In genomic region chr1:39900181-39901005, GRCm38 (mm10) we compare ENCODE assay signal across 7 mouse cellular contexts. TPM values are rescaled to one million over a fixed set of nuclear protein-coding genes. Genes with fewer than 3 reads are reported as not detected.
DNase-seq lines count a peak whose midpoint lies in the region; ATAC-seq and TF ChIP-seq lines count a peak whose summit lies in the region.

Map4k4 (plus strand) TSS chr1:39900913.

- 0 out of 2 replicates have a peak, but pooled peaks cover 6% of the 10 kb centered on the region for H3K36me3 ChIP-seq in intestine, postnatal 0 days (ENCODE audit: control insufficient read depth, insufficient read depth)
- peaks cover 16% of the 10 kb centered on the region; the same call in 1 of the 2 replicates for H3K36me3 ChIP-seq in limb, embryonic 12.5 days
- H3K36me3 ChIP-seq in midbrain, embryonic 13.5 days, result peaks cover 8% of the 10 kb centered on the region; the same call in 1 of the 2 replicates

- 3% methylated on average over 75 of the region's 97 CpGs for WGBS in intestine, postnatal 0 days
- WGBS in limb, embryonic 12.5 days, result under 1% methylated on average over 60 of the region's 97 CpGs
- WGBS in midbrain, embryonic 13.5 days, result under 1% methylated on average over 89 of the region's 97 CpGs

- peak; percentile 33 for ATAC-seq in granulocyte monocyte progenitor cell, adult 5-6 weeks (replicated peaks; ENCODE audit: poor library complexity, severe bottlenecking)
- ATAC-seq in intestine, postnatal 0 days, result peak; percentile 82
- ATAC-seq in limb, embryonic 12.5 days (ENCODE audit: insufficient number of reproducible peaks, insufficient read depth, low FRiP score, low TSS enrichment, low read depth), result peak; percentile 81
- peak; percentile 87 for ATAC-seq in midbrain, embryonic 13.5 days

- peak; percentile 91 for DNase-seq in adrenal gland, postnatal 10 days
- peak; percentile 86 for DNase-seq in embryo, embryonic 9.5 days (ENCODE audit: extremely low spot score)
- DNase-seq in spleen, adult 12 weeks (ENCODE audit: low spot score), result peak; percentile 36

- H3K4me1 ChIP-seq in intestine, postnatal 0 days (replicated peaks; ENCODE audit: control insufficient read depth, insufficient read depth, low read length), result 0 out of 2 replicates have a peak, but pooled peaks cover 4% of the 10 kb centered on the region
- peaks cover 35% of the 10 kb centered on the region for H3K4me1 ChIP-seq in limb, embryonic 12.5 days (replicated peaks)
- H3K4me1 ChIP-seq in midbrain, embryonic 13.5 days (replicated peaks), result peaks cover 44% of the 10 kb centered on the region

- peak within 1 kb of the TSS; percentile 92 for H3K27ac ChIP-seq in intestine, postnatal 0 days (ENCODE audit: low read depth, low read length)
- H3K27ac ChIP-seq in limb, embryonic 12.5 days, result peak within 1 kb of the TSS; percentile 98
- H3K27ac ChIP-seq in midbrain, embryonic 13.5 days, result peak within 1 kb of the TSS; percentile 100

- H3K9me3 ChIP-seq in intestine, postnatal 0 days (ENCODE audit: control insufficient read depth), result no peaks in the 10 kb centered on the region
- H3K9me3 ChIP-seq in limb, embryonic 12.5 days, result no peaks in the 10 kb centered on the region
- H3K9me3 ChIP-seq in midbrain, embryonic 13.5 days, result no peaks in the 10 kb centered on the region

- H3K4me2 ChIP-seq in intestine, postnatal 0 days (replicated peaks; ENCODE audit: low read depth), result peak within 1 kb of the TSS; percentile 82
- H3K4me2 ChIP-seq in limb, embryonic 12.5 days, result peak within 1 kb of the TSS; percentile 88
- peak within 1 kb of the TSS; percentile 96 for H3K4me2 ChIP-seq in midbrain, embryonic 13.5 days (replicated peaks)

- H3K9ac ChIP-seq in intestine, postnatal 0 days (ENCODE audit: low read depth, low read length), result peak within 1 kb of the TSS; percentile 97
- peak within 1 kb of the TSS; percentile 100 for H3K9ac ChIP-seq in limb, embryonic 12.5 days (replicated peaks)
- peak within 1 kb of the TSS; percentile 100 for H3K9ac ChIP-seq in midbrain, embryonic 13.5 days (replicated peaks)

- no peaks in the 10 kb centered on the region for H3K27me3 ChIP-seq in intestine, postnatal 0 days (replicated peaks; ENCODE audit: control insufficient read depth, insufficient read depth, low read length)
- no peaks in the 10 kb centered on the region for H3K27me3 ChIP-seq in limb, embryonic 12.5 days
- no peaks in the 10 kb centered on the region for H3K27me3 ChIP-seq in midbrain, embryonic 13.5 days

- no peak for TF ChIP-seq CTCF in intestine, postnatal 0 days (IDR thresholded peaks at IDR 0.05; ENCODE audit: low read depth)

- H3K4me3 ChIP-seq in intestine, postnatal 0 days (ENCODE audit: low read depth, low read length), result peak within 1 kb of the TSS; percentile 93
- H3K4me3 ChIP-seq in limb, embryonic 12.5 days (replicated peaks), result peak within 1 kb of the TSS; percentile 93
- peak within 1 kb of the TSS; percentile 90 for H3K4me3 ChIP-seq in midbrain, embryonic 13.5 days (replicated peaks)

RNA-seq across cellular contexts. Expression of gene Map4k4, which starts in this region (rescaled TPM):
- total RNA-seq in adrenal gland, postnatal 10 days (2021), result 100 to 1,000 TPM; 138 to 167 TPM
- total RNA-seq in granulocyte monocyte progenitor cell, adult 5-6 weeks (2014; fragmentation: Nextera tagmentation), result 24.6 and 38.5 TPM in 2 replicates
- 58.2 and 64.7 TPM in 2 replicates for total RNA-seq in granulocyte monocyte progenitor cell, adult 5-6 weeks (2017)
- 6.8 and 9.3 TPM in 2 replicates for polyA plus RNA-seq in intestine, postnatal 0 days (2015; fragmentation: Nextera tagmentation; extraction: Ambion mirVana)
- polyA plus RNA-seq in limb, embryonic 12.5 days (2016; fragmentation: Nextera tagmentation; extraction: Ambion mirVana), result 62.1 and 62.6 TPM in 2 replicates
- polyA plus RNA-seq in midbrain, embryonic 13.5 days (2015; fragmentation: Nextera tagmentation; extraction: Ambion mirVana), result 49.0 and 58.2 TPM in 2 replicates

Comparison
In these comparisons a context has a peak if more than half of its experiments do, and no peak if none do; other contexts are left out.
1. Peak in every context shown above with its lines: DNase-seq, ATAC-seq, H3K4me3 ChIP-seq and H3K27ac ChIP-seq.
2. DNase-seq: peak in every context shown above with its lines; median percentile 91 in adrenal gland, postnatal 10 days; 86 in embryo, embryonic 9.5 days; 36 in spleen, adult 12 weeks.
3. ATAC-seq: peak in every context shown above with its lines; median percentile 87 in midbrain, embryonic 13.5 days; 82 in intestine, postnatal 0 days; 81 in limb, embryonic 12.5 days; 33 in granulocyte monocyte progenitor cell, adult 5-6 weeks.